Mouse (Mus musculus) testis, adult 2 months (tissue): ENCODE results near the gene Lpar6. TPM values are rescaled to one million over a fixed set of nuclear protein-coding genes. Genes with fewer than 3 reads are reported as not detected.
A peak's percentile ranks its signal among the peaks of the same experiment; 100 is the strongest.

Experiments used
- H3K27ac ChIP-seq: fragments of 200-500 bp; 2 replicates; pipeline ENCODE4 v1.5.1; 2012; ENCODE audit warnings: low read depth, low read length; ENCODE audit not compliant: control insufficient read depth, insufficient read depth
- H3K27me3 ChIP-seq: fragments of 200-500 bp; 2 replicates; pipeline ENCODE4 v1.6.1; 2012; ENCODE audit warnings: mild to moderate bottlenecking, low read length, moderate library complexity; ENCODE audit not compliant: control insufficient read depth, insufficient read depth
- H3K36me3 ChIP-seq: fragments of 200-500 bp; 2 replicates; pipeline ENCODE4 v1.6.1; 2012; ENCODE audit warnings: mild to moderate bottlenecking, low read length; ENCODE audit not compliant: control insufficient read depth, insufficient read depth
- H3K4me1 ChIP-seq: fragments of 200-500 bp; 2 replicates; pipeline ENCODE4 v1.6.1; 2012; ENCODE audit warnings: low read length; ENCODE audit not compliant: control insufficient read depth, insufficient read depth
- H3K4me3 ChIP-seq: fragments of 200-500 bp; 2 replicates; pipeline ENCODE4 v1.5.1; 2012; ENCODE audit warnings: low read depth, mild to moderate bottlenecking, low read length, moderate library complexity, mixed read lengths; ENCODE audit not compliant: control insufficient read depth
- CTCF ChIP-seq: fragments of 200-500 bp; IDR thresholded peaks from 2 replicates; pipeline ENCODE4 v1.5.1; 2012; ENCODE audit warnings: low read depth, mild to moderate bottlenecking, inconsistent platforms, low read length, moderate library complexity; ENCODE audit not compliant: control insufficient read depth, insufficient read depth, insufficient replicate concordance
- POLR2A ChIP-seq: fragments of 200-500 bp; IDR thresholded peaks from 2 replicates; pipeline ENCODE4 v1.6.1; 2012; ENCODE audit warnings: low read depth, mild to moderate bottlenecking, inconsistent platforms, low read length, moderate library complexity; ENCODE audit not compliant: control insufficient read depth
- polyA plus RNA-seq: library from polyadenylated mRNA; depleted of rRNA; stranded (reverse); fragments of >200 nt; gene quantifications from 2 replicates; pipeline ENCODE4 v1.2.3, GENCODE M21; 2012; rRNA removed

Lpar6 gene
- polyA plus RNA-seq: 0.29 and 0.30 TPM in 2 replicates

GRCm38 (mm10) chr14:73237848-73238321, at the start of gene Lpar6:
TSS of gene Lpar6 (plus strand) at chr14:73237895.
- TF ChIP-seq POLR2A (no peak), CTCF (no peak)
- H3K4me3 ChIP-seq: peak within 1 kb of the TSS; percentile 61
- H3K27ac ChIP-seq: peak within 1 kb of the TSS; percentile 54
- H3K36me3 ChIP-seq: no peaks in the 10 kb centered on the region
- no peaks in the 10 kb centered on the region for H3K27me3 ChIP-seq
- H3K4me1 ChIP-seq: no peaks in the 10 kb centered on the region

- peaks cover 1% of the 10 kb centered on the region; the same call in 1 of the 2 replicates for H3K36me3 ChIP-seq
- no peaks in the 10 kb centered on the region for H3K27me3 ChIP-seq
- no peak overlapping the region for H3K4me3 ChIP-seq
- TF ChIP-seq CTCF: no peak
- TF ChIP-seq POLR2A: no peak
- no peaks in the 10 kb centered on the region for H3K4me1 ChIP-seq
- H3K27ac ChIP-seq: no peak overlapping the region
Measured at GRCm38 (mm10) chr14:73199058-73199457, 38.6 kb upstream of the Lpar6 start.

DNA sequence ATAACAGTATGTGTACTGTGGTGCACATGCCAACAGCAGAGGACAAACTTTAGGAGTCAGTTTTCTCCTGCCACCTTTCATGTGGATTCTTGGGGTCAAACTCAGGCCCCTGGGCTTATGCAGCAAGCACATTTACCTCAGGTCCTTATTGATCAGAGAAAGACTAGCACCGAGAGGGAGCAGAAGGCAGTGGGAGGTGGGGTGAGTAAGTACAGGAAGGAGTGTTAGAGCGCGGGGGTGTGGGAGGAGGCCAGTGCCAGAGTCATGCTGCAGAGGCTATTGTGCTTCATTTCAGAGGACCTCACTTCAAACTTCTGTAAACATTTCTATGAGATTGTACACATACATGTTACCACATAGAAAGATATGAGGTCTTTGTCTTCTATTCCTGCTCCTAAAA, 36.2 kb upstream of the Lpar6 start:
- H3K4me3 ChIP-seq: no peak overlapping the region
- H3K36me3 ChIP-seq: peaks cover 1% of the 10 kb centered on the region; the same call in 1 of the 2 replicates
- TF ChIP-seq CTCF (no peak), POLR2A (no peak)
- H3K27me3 ChIP-seq: no peaks in the 10 kb centered on the region
- no peaks in the 10 kb centered on the region for H3K4me1 ChIP-seq
- H3K27ac ChIP-seq: 0 out of 2 replicates have a peak overlapping the region, but pooled peaks have one; percentile 25

- H3K36me3 ChIP-seq: no peaks in the 10 kb centered on the region
- H3K27ac ChIP-seq: no peak overlapping the region
- no peaks in the 10 kb centered on the region for H3K4me1 ChIP-seq
- TF ChIP-seq POLR2A (no peak), CTCF (no peak)
- no peaks in the 10 kb centered on the region for H3K27me3 ChIP-seq
- no peak overlapping the region for H3K4me3 ChIP-seq
Measured at GRCm38 (mm10) chr14:73204016-73204415, 33.7 kb upstream of the Lpar6 start.

GRCm38 (mm10) chr14:73209262-73209661, 28.4 kb upstream of the Lpar6 start:
- TF ChIP-seq POLR2A: no peak
- no peak for TF ChIP-seq CTCF
- H3K4me1 ChIP-seq: no peaks in the 10 kb centered on the region

GRCm38 (mm10) chr14:73210196-73210595, 27.5 kb upstream of the Lpar6 start:
- no peaks in the 10 kb centered on the region for H3K36me3 ChIP-seq
- TF ChIP-seq CTCF: no peak
- TF ChIP-seq POLR2A: no peak
- no peaks in the 10 kb centered on the region for H3K27me3 ChIP-seq
- H3K4me1 ChIP-seq: no peaks in the 10 kb centered on the region
- no peak overlapping the region for H3K27ac ChIP-seq
- no peak overlapping the region for H3K4me3 ChIP-seq

More at GRCm38 (mm10) chr14:73209262-73209661, 28.4 kb upstream of the Lpar6 start:
- Histone ChIP-seq H3K27ac (no peak overlapping the region), H3K36me3 (no peaks in the 10 kb centered on the region), H3K27me3 (no peaks in the 10 kb centered on the region), H3K4me3 (no peak overlapping the region)

DNA sequence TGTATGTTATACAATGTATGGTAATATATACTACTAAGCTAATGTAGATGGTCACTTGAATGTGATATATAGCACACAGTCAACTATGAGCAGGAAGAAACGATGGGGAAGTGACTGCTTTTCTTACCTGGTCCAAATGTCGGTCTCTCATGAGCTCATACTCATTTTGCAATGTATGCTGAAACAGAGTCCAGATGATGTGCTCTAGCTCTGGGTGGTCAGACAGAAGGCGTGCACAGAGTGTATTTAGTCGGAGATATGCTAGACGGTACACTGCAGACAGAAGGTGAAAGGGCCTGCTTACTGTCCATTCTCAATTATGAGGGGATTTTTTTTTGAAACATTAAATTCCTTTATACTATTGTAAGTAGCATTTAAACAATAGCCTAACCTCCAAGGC, 26.2 kb upstream of the Lpar6 start:
- no peaks in the 10 kb centered on the region for H3K36me3 ChIP-seq
- H3K27me3 ChIP-seq: no peaks in the 10 kb centered on the region
- TF ChIP-seq POLR2A (no peak), CTCF (no peak)
- H3K27ac ChIP-seq: no peak overlapping the region
- no peaks in the 10 kb centered on the region for H3K4me1 ChIP-seq
- H3K4me3 ChIP-seq: no peak overlapping the region
